Mouse (Mus musculus) kidney, postnatal 0 days (tissue): ENCODE results near the gene Ap1m1. TPM values are rescaled to one million over a fixed set of nuclear protein-coding genes. Genes with fewer than 3 reads are reported as not detected.
A peak's percentile ranks its signal among the peaks of the same experiment; 100 is the strongest.

Source experiments
- ATAC-seq: fragments of 200-750 bp; cut with Nextera tagmentation; replicated peaks from 2 replicates; pipeline ENCODE4 v1.8.0; 2017; ENCODE audit warnings: low read depth, moderate number of reproducible peaks, moderate TSS enrichment, moderate library complexity; ENCODE audit not compliant: low FRiP score
- DNase-seq: peaks from one replicate; pipeline ENCODE4 v3.0.0-alpha.2; 2016; ENCODE audit warnings: low spot score
- H3K27ac ChIP-seq: fragments of 300-500 bp; sonication (generic); 2 replicates; pipeline ENCODE4 v1.5.1; 2014; ENCODE audit warnings: mild to moderate bottlenecking
- H3K27me3 ChIP-seq: fragments of 300-500 bp; sonication (generic); 2 replicates; pipeline ENCODE4 v1.6.1; 2014; ENCODE audit warnings: low read length, mixed read lengths; ENCODE audit not compliant: insufficient read depth
- H3K36me3 ChIP-seq: fragments of 300-500 bp; sonication (generic); 2 replicates; pipeline ENCODE4 v1.6.1; 2014; ENCODE audit warnings: low read length, mixed read lengths; ENCODE audit not compliant: insufficient read depth
- H3K4me1 ChIP-seq: fragments of 300-500 bp; sonication (generic); replicated peaks from 2 replicates; pipeline ENCODE4 v1.6.1; 2014; ENCODE audit warnings: antibody characterized with exemption, low read length, mixed read lengths; ENCODE audit not compliant: insufficient read depth
- H3K4me2 ChIP-seq: fragments of 300-500 bp; sonication (generic); 2 replicates; pipeline ENCODE4 v1.6.1; 2014; ENCODE audit warnings: mild to moderate bottlenecking, low read length, moderate library complexity, mixed read lengths
- H3K4me3 ChIP-seq: fragments of 300-500 bp; sonication (generic); replicated peaks from 2 replicates; pipeline ENCODE4 v1.5.1; 2014; ENCODE audit warnings: low read depth, low read length
- H3K9ac ChIP-seq: fragments of 300-500 bp; sonication (generic); 2 replicates; pipeline ENCODE4 v1.6.1; 2014; ENCODE audit warnings: low read depth, low read length
- H3K9me3 ChIP-seq: fragments of 300-500 bp; sonication (generic); replicated peaks from 2 replicates; pipeline ENCODE4 v1.6.1; 2016; ENCODE audit warnings: low read length, inconsistent platforms, mixed read lengths
- CTCF ChIP-seq: IDR thresholded peaks from 2 replicates; pipeline ENCODE4 v1.5.1; 2016; ENCODE audit warnings: antibody characterized with exemption, low read depth, mild to moderate bottlenecking, moderate library complexity
- WGBS: fragments of 180-500 bp; shearing (Covaris S2); extraction: QIAGEN DNeasy Blood & Tissue Kit; methylation state at CpG from one replicate; pipeline ENCODE4 v1.1.7; 2014; 5-methylcytosine and 5-hydroxymethylcytosine counted together
- polyA plus RNA-seq: library from polyadenylated mRNA; unstranded; fragments of >200 nt; fragmentation: Nextera tagmentation; extraction: Ambion mirVana; gene quantifications from 2 replicates; pipeline ENCODE4 v1.2.1, GENCODE M21; 2015

Ap1m1 gene
- polyA plus RNA-seq: 93.0 and 103 TPM in 2 replicates

DNA sequence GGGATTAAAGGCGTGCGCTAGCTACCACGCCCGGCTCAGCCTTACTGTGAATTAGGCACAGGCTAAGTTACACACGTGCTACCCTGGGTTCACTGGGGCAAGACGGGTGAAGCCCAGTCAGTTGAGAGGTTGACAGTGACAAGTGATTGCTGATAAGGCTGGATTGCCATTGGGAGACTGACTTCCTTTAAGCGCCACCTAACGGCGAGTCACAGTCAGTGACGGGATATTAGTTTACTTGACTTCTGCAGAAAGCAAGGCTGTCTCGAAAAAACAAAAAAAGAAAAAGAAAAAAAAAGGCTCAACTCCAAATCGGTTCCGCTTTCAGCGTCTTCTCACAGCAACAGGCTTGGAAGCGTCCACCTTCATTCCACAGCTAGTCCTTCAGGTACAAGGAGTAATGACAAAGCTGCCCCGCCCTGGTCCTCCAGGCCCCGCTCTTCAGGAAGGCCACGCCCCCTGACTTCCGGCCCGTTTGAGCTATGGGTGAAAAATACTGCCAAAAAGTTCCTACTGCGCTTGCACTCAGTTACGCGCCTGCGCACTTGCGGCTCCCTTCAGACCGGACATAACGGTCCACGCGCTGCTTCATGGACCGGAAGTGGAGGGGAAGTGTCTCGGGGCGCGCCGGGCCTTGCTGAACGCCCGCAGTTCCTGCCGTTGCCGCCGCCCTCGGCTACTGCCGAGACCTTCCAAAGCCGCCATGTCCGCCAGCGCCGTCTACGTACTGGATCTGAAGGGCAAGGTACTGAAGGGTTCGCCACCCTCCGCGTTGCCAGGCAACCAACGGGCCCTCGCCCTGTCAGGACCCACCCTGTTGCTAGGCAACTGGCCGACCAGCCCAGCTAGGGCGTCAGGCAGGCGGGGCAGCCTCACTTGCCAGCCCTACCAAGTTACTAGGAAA lies at the start of gene Ap1m1:
Gene Ap1m1, plus strand, starts transcription at position 520 of the 904 bp plus-strand sequence.
- ATAC-seq: peak; percentile 96
- no peaks in the 10 kb centered on the region for H3K9me3 ChIP-seq
- no peaks in the 10 kb centered on the region for H3K27me3 ChIP-seq
- under 1% methylated on average over 54 of the region's 54 CpGs for WGBS
- H3K4me3 ChIP-seq: peak within 1 kb of the TSS; percentile 71
- peak; percentile 81 for TF ChIP-seq CTCF
- 0 out of 2 replicates have a peak, but pooled peaks cover 3% of the 10 kb centered on the region for H3K36me3 ChIP-seq
- no peaks in the 10 kb centered on the region; the same call in 1 of the 2 replicates for H3K4me1 ChIP-seq
- H3K27ac ChIP-seq: peak within 1 kb of the TSS; percentile 91
- H3K9ac ChIP-seq: peak within 1 kb of the TSS; percentile 63
- peak; percentile 100 for DNase-seq
- peak within 1 kb of the TSS; percentile 73 for H3K4me2 ChIP-seq

- Histone ChIP-seq H3K4me2 (no peak overlapping the region), H3K4me1 (no peaks in the 10 kb centered on the region), H3K9me3 (no peaks in the 10 kb centered on the region), H3K4me3 (no peak overlapping the region), H3K27me3 (no peaks in the 10 kb centered on the region), H3K36me3 (no peaks in the 10 kb centered on the region), H3K27ac (no peak overlapping the region), H3K9ac (no peak overlapping the region)
- ATAC-seq (no peak), DNase-seq (no peak)
- TF ChIP-seq CTCF: no peak
- 89% methylated on average over 2 of the region's 2 CpGs for WGBS
These were observed 49.6 kb upstream of the Ap1m1 start for GRCm38 (mm10) chr8:72190215-72190539.

- Histone ChIP-seq H3K27ac (no peak overlapping the region), H3K4me3 (no peak overlapping the region), H3K9ac (no peak overlapping the region), H3K36me3 (no peaks in the 10 kb centered on the region), H3K4me2 (no peak overlapping the region), H3K9me3 (no peaks in the 10 kb centered on the region), H3K27me3 (no peaks in the 10 kb centered on the region), H3K4me1 (no peaks in the 10 kb centered on the region)
- ATAC-seq: no peak
- no peak for TF ChIP-seq CTCF
- no peak for DNase-seq
These were observed 47.8 kb upstream of the Ap1m1 start for GRCm38 (mm10) chr8:72192065-72192464.

DNA sequence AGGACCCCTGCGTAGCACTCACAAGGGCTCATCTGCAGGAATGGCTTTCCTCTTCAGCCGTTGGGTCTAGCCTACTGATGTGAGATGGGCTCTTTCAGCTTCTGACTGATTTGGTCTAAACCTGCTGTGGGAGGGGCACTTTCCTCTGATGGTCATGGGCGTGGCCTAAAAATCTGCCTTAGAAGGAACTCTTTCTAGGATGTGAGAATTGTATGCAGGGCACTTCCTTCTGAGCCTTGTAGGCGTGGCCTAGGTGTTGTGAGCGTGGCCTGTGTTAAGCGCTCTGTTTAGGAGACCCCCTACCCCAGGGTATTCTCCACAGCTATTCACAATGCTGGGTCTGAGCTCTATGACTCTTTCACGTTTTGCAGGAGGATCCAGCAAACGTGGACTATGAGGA lies 41.8 kb upstream of the Ap1m1 start:
- no peak for TF ChIP-seq CTCF
- Histone ChIP-seq H3K9me3 (peaks cover 1% of the 10 kb centered on the region; the same call in 1 of the 2 replicates), H3K4me2 (no peak overlapping the region), H3K4me3 (no peak overlapping the region), H3K9ac (no peak overlapping the region), H3K27me3 (no peaks in the 10 kb centered on the region), H3K27ac (no peak overlapping the region), H3K36me3 (no peaks in the 10 kb centered on the region), H3K4me1 (no peaks in the 10 kb centered on the region)
- WGBS: 65% methylated on average over 8 of the region's 8 CpGs
- no peak for DNase-seq
- ATAC-seq: no peak

- no peaks in the 10 kb centered on the region for H3K36me3 ChIP-seq
- no peaks in the 10 kb centered on the region for H3K9me3 ChIP-seq
- H3K9ac ChIP-seq: no peak overlapping the region
- no peaks in the 10 kb centered on the region for H3K4me1 ChIP-seq
- no peak for DNase-seq
- no peak for TF ChIP-seq CTCF
- H3K27ac ChIP-seq: no peak overlapping the region
- WGBS: 57% methylated on average over 1 of the region's 1 CpGs
- H3K4me2 ChIP-seq: no peak overlapping the region
- H3K4me3 ChIP-seq: no peak overlapping the region
- no peak for ATAC-seq
- no peaks in the 10 kb centered on the region for H3K27me3 ChIP-seq
These were observed 31.2 kb upstream of the Ap1m1 start for GRCm38 (mm10) chr8:72208582-72208981.

DNA sequence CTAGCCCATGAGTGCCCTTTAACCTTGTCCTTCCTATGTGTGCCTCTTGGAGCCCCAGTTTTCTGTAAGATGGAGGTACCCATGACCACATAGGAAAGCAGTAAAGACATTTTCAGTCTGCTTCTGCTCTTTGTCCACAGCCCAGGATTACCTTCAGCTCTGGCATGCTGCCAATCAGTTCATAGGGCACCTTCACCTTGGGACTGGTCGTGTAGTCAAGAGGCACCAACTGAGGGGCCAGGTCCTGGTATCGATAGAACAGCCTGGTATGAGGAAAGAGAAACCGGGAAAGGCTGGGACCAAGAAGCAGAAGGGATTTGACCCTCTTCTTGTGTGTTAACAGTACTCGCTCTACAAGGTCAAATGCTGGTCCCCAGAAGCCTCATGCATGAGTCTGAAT lies 29.6 kb upstream of the Ap1m1 start:
- Histone ChIP-seq H3K9me3 (no peaks in the 10 kb centered on the region), H3K9ac (no peak overlapping the region), H3K4me2 (no peak overlapping the region), H3K27me3 (no peaks in the 10 kb centered on the region), H3K4me1 (no peaks in the 10 kb centered on the region), H3K36me3 (no peaks in the 10 kb centered on the region), H3K4me3 (no peak overlapping the region), H3K27ac (no peak overlapping the region)
- DNase-seq: no peak
- 77% methylated on average over 4 of the region's 4 CpGs for WGBS
- TF ChIP-seq CTCF: no peak
- ATAC-seq: no peak
